Mouse (Mus musculus): ENCODE results near the gene Sarm1. TPM values are rescaled to one million over a fixed set of nuclear protein-coding genes. Genes with fewer than 3 reads are reported as not detected.

Gene Sarm1
- polyA plus RNA-seq, 1 experiment from 2014 or later = 49.7 TPM

- 77% methylated on average over 5 of the region's 5 CpGs for WGBS
Measured at GRCm38 (mm10) chr11:78462669-78463068, 34.9 kb downstream of the Sarm1 start.

GRCm38 (mm10) chr11:78461894-78462293 is 35.7 kb downstream of the Sarm1 start:
- Histone ChIP-seq H3K27me3 (ENCODE audit: control insufficient read depth, insufficient read depth, low read length) (no peaks in the 10 kb centered on the region), H3K9me3 (ENCODE audit: control insufficient read depth, low read length) (no peaks in the 10 kb centered on the region; the same call in 1 of the 2 replicates), H3K9ac (replicated peaks; ENCODE audit: low read length) (no peak overlapping the region), H3K4me3 (replicated peaks; ENCODE audit: low read depth, low read length) (no peak overlapping the region), H3K4me1 (ENCODE audit: control insufficient read depth, insufficient read depth, low read length) (peaks cover 12% of the 10 kb centered on the region), H3K4me2 (ENCODE audit: low read length) (no peak overlapping the region), H3K27ac (replicated peaks; ENCODE audit: low read depth, low read length) (no peak overlapping the region), H3K36me3 (ENCODE audit: control insufficient read depth, insufficient read depth, low read length) (no peaks in the 10 kb centered on the region)
- DNase-seq = no peak
- WGBS = 78% methylated on average over 1 of the region's 1 CpGs
- ATAC-seq (ENCODE audit: low FRiP score, low TSS enrichment) = no peak

More at GRCm38 (mm10) chr11:78462669-78463068, 34.9 kb downstream of the Sarm1 start:
- peaks cover 12% of the 10 kb centered on the region for H3K4me1 ChIP-seq (ENCODE audit: control insufficient read depth, insufficient read depth, low read length)
- no peak overlapping the region for H3K4me3 ChIP-seq (replicated peaks; ENCODE audit: low read depth, low read length)
- H3K9me3 ChIP-seq (ENCODE audit: control insufficient read depth, low read length) = no peaks in the 10 kb centered on the region; the same call in 1 of the 2 replicates
- H3K36me3 ChIP-seq (ENCODE audit: control insufficient read depth, insufficient read depth, low read length) = no peaks in the 10 kb centered on the region
- ATAC-seq (ENCODE audit: low FRiP score, low TSS enrichment) = no peak
- H3K27me3 ChIP-seq (ENCODE audit: control insufficient read depth, insufficient read depth, low read length) = no peaks in the 10 kb centered on the region
- H3K27ac ChIP-seq (replicated peaks; ENCODE audit: low read depth, low read length) = no peak overlapping the region
- H3K4me2 ChIP-seq (ENCODE audit: low read length) = no peak overlapping the region
- H3K9ac ChIP-seq (replicated peaks; ENCODE audit: low read length) = no peak overlapping the region
- DNase-seq = no peak

DNA sequence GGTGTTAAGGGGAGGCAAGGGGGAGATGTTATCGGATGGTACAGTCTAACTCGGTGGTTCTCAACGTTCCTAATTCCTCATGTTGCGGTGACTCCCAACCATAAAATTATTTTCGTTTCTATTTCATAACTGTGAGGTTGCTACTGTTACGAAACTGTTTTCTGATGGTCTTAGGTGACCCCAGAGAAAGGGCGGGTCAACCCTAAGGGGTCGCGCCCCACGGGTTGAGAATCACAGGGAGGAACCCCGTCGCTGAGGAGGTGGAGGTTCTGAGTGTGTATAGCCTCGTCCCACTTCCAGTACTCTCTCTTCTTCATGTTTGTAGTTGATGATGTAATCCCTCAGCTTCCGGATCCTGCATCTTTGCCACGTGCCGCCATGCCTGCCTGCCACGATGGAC is 38.8 kb downstream of the Sarm1 start:
- Histone ChIP-seq H3K4me1 (ENCODE audit: control insufficient read depth, insufficient read depth, low read length) (no peaks in the 10 kb centered on the region), H3K9me3 (ENCODE audit: control insufficient read depth, low read length) (no peaks in the 10 kb centered on the region; the same call in 1 of the 2 replicates), H3K4me2 (ENCODE audit: low read length) (no peak overlapping the region), H3K4me3 (replicated peaks; ENCODE audit: low read depth, low read length) (no peak overlapping the region), H3K27ac (replicated peaks; ENCODE audit: low read depth, low read length) (no peak overlapping the region), H3K9ac (replicated peaks; ENCODE audit: low read length) (no peak overlapping the region), H3K36me3 (ENCODE audit: control insufficient read depth, insufficient read depth, low read length) (no peaks in the 10 kb centered on the region), H3K27me3 (ENCODE audit: control insufficient read depth, insufficient read depth, low read length) (no peaks in the 10 kb centered on the region)
- DNase-seq (no peak), ATAC-seq (ENCODE audit: low FRiP score, low TSS enrichment) (no peak)
- 85% methylated on average over 17 of the region's 17 CpGs for WGBS

DNA sequence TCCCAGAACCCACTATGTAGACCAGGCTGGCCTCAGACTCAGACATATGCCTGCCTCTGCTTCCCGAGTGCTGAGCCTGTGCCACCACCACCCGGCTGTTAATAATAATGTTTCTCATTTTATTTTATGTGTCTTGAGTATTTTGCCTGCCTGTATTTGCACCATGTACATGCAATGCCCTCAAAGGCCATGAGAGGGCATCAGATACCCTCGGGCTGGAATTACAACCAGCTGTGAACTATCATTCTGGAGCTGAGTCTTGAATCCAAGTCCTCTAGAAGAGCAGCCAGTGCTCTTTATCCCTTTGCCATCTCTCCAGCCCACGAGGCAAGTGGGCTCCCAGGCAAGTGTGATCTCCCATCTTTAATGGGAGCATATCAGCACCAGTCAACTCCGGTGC is 42.2 kb downstream of the Sarm1 start:
- WGBS = 50% methylated on average over 5 of the region's 5 CpGs
- Histone ChIP-seq H3K4me3 (replicated peaks; ENCODE audit: low read depth, low read length) (no peak overlapping the region), H3K9ac (replicated peaks; ENCODE audit: low read length) (no peak overlapping the region), H3K27me3 (ENCODE audit: control insufficient read depth, insufficient read depth, low read length) (no peaks in the 10 kb centered on the region), H3K36me3 (ENCODE audit: control insufficient read depth, insufficient read depth, low read length) (no peaks in the 10 kb centered on the region), H3K4me2 (ENCODE audit: low read length) (no peak overlapping the region), H3K4me1 (ENCODE audit: control insufficient read depth, insufficient read depth, low read length) (no peaks in the 10 kb centered on the region), H3K9me3 (ENCODE audit: control insufficient read depth, low read length) (no peaks in the 10 kb centered on the region; the same call in 1 of the 2 replicates), H3K27ac (replicated peaks; ENCODE audit: low read depth, low read length) (no peak overlapping the region)
- DNase-seq (peak; percentile 59), ATAC-seq (ENCODE audit: low FRiP score, low TSS enrichment) (no peak)

DNA sequence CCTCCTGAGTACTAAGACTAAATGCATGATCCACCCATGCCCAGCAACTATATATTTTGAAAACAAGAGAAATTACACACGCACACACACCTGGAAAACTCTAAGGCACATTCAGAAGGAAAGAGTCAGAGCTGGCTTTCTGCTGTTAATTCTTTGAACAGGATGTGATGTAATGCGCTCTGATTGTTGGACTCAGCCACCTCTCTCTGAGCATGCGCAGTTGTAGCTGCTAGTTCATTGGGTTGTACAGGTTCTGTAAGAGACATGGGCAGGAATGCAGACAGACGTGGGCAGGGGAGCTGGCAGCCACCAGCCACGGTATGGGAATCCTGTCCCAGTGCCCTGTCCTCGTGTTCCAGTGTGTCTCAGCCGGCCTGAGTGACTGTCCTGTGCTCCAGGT is 43.3 kb downstream of the Sarm1 start:
- ATAC-seq (ENCODE audit: low FRiP score, low TSS enrichment) (no peak), DNase-seq (peak; percentile 13)
- H3K9ac ChIP-seq (replicated peaks; ENCODE audit: low read length) = no peak overlapping the region
- H3K36me3 ChIP-seq (ENCODE audit: control insufficient read depth, insufficient read depth, low read length) = no peaks in the 10 kb centered on the region
- H3K9me3 ChIP-seq (ENCODE audit: control insufficient read depth, low read length) = no peaks in the 10 kb centered on the region; the same call in 1 of the 2 replicates
- no peak overlapping the region for H3K27ac ChIP-seq (replicated peaks; ENCODE audit: low read depth, low read length)
- no peaks in the 10 kb centered on the region for H3K4me1 ChIP-seq (ENCODE audit: control insufficient read depth, insufficient read depth, low read length)
- WGBS = 79% methylated on average over 7 of the region's 7 CpGs
- no peak overlapping the region for H3K4me3 ChIP-seq (replicated peaks; ENCODE audit: low read depth, low read length)
- no peaks in the 10 kb centered on the region for H3K27me3 ChIP-seq (ENCODE audit: control insufficient read depth, insufficient read depth, low read length)
- no peak overlapping the region for H3K4me2 ChIP-seq (ENCODE audit: low read length)

DNA sequence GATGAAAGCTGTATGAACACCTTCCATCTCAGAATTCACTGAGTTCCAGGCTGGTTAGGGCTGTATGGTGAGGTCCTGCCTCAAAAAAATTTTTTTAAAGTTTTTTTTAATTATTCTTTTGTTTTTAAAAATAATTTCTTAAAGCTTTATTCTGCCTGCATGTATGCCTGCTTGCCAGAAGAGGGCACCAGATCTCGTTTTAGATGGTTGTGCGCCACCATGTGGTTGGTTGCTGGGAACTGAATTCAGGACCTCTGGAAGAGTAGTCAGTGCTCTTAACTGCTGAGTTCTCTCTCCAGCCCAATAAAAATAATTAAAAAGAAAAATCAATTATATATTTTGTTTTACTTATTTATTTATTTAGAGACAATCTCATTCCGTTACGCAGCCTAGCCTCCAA is 43.9 kb downstream of the Sarm1 start:
- Histone ChIP-seq H3K4me2 (ENCODE audit: low read length) (no peak overlapping the region), H3K4me1 (ENCODE audit: control insufficient read depth, insufficient read depth, low read length) (no peaks in the 10 kb centered on the region), H3K27me3 (ENCODE audit: control insufficient read depth, insufficient read depth, low read length) (no peaks in the 10 kb centered on the region), H3K9ac (replicated peaks; ENCODE audit: low read length) (no peak overlapping the region), H3K36me3 (ENCODE audit: control insufficient read depth, insufficient read depth, low read length) (no peaks in the 10 kb centered on the region), H3K9me3 (ENCODE audit: control insufficient read depth, low read length) (no peaks in the 10 kb centered on the region; the same call in 1 of the 2 replicates), H3K4me3 (replicated peaks; ENCODE audit: low read depth, low read length) (no peak overlapping the region), H3K27ac (replicated peaks; ENCODE audit: low read depth, low read length) (no peak overlapping the region)
- ATAC-seq (ENCODE audit: low FRiP score, low TSS enrichment) (no peak), DNase-seq (peak; percentile 85)
- 13% methylated on average over 4 of the region's 4 CpGs for WGBS

GRCm38 (mm10) chr11:78450337-78450736 is 47.2 kb downstream of the Sarm1 start:
- Histone ChIP-seq H3K9me3 (ENCODE audit: control insufficient read depth, low read length) (no peaks in the 10 kb centered on the region; the same call in 1 of the 2 replicates), H3K4me1 (ENCODE audit: control insufficient read depth, insufficient read depth, low read length) (no peaks in the 10 kb centered on the region), H3K27me3 (ENCODE audit: control insufficient read depth, insufficient read depth, low read length) (no peaks in the 10 kb centered on the region), H3K27ac (replicated peaks; ENCODE audit: low read depth, low read length) (no peak overlapping the region), H3K4me2 (ENCODE audit: low read length) (no peak overlapping the region), H3K4me3 (replicated peaks; ENCODE audit: low read depth, low read length) (no peak overlapping the region), H3K9ac (replicated peaks; ENCODE audit: low read length) (no peak overlapping the region), H3K36me3 (ENCODE audit: control insufficient read depth, insufficient read depth, low read length) (no peaks in the 10 kb centered on the region)
- WGBS = 71% methylated on average over 2 of the region's 2 CpGs
- DNase-seq (no peak), ATAC-seq (ENCODE audit: low FRiP score, low TSS enrichment) (no peak)

- Histone ChIP-seq H3K4me1 (ENCODE audit: control insufficient read depth, insufficient read depth, low read length) (no peaks in the 10 kb centered on the region), H3K9me3 (ENCODE audit: control insufficient read depth, low read length) (no peaks in the 10 kb centered on the region), H3K9ac (replicated peaks; ENCODE audit: low read length) (no peak overlapping the region), H3K36me3 (ENCODE audit: control insufficient read depth, insufficient read depth, low read length) (no peaks in the 10 kb centered on the region), H3K27ac (replicated peaks; ENCODE audit: low read depth, low read length) (no peak overlapping the region), H3K4me3 (replicated peaks; ENCODE audit: low read depth, low read length) (no peak overlapping the region), H3K27me3 (ENCODE audit: control insufficient read depth, insufficient read depth, low read length) (no peaks in the 10 kb centered on the region), H3K4me2 (ENCODE audit: low read length) (no peak overlapping the region)
- WGBS = 88% methylated on average over 1 of the region's 1 CpGs
- no peak for DNase-seq
- ATAC-seq (ENCODE audit: low FRiP score, low TSS enrichment) = no peak
Measured at GRCm38 (mm10) chr11:78448242-78448641, 49.3 kb downstream of the Sarm1 start.

- H3K27me3 ChIP-seq (ENCODE audit: control insufficient read depth, insufficient read depth, low read length) = no peaks in the 10 kb centered on the region
- no peaks in the 10 kb centered on the region for H3K4me1 ChIP-seq (ENCODE audit: control insufficient read depth, insufficient read depth, low read length)
- H3K36me3 ChIP-seq (ENCODE audit: control insufficient read depth, insufficient read depth, low read length) = no peaks in the 10 kb centered on the region
- WGBS = 84% methylated on average over 3 of the region's 3 CpGs
- H3K9me3 ChIP-seq (ENCODE audit: control insufficient read depth, low read length) = no peaks in the 10 kb centered on the region
- DNase-seq (no peak), ATAC-seq (ENCODE audit: low FRiP score, low TSS enrichment) (no peak)
- no peak overlapping the region for H3K4me3 ChIP-seq (replicated peaks; ENCODE audit: low read depth, low read length)
- no peak overlapping the region for H3K27ac ChIP-seq (replicated peaks; ENCODE audit: low read depth, low read length)
- no peak overlapping the region for H3K4me2 ChIP-seq (ENCODE audit: low read length)
- H3K9ac ChIP-seq (replicated peaks; ENCODE audit: low read length) = no peak overlapping the region
Measured at GRCm38 (mm10) chr11:78447168-78447567, 50.4 kb downstream of the Sarm1 start.

Measured in midbrain, embryonic 14.5 days (tissue).